Mouse (Mus musculus): Measurements from ENCODE around the gene Cdh4.

DNA sequence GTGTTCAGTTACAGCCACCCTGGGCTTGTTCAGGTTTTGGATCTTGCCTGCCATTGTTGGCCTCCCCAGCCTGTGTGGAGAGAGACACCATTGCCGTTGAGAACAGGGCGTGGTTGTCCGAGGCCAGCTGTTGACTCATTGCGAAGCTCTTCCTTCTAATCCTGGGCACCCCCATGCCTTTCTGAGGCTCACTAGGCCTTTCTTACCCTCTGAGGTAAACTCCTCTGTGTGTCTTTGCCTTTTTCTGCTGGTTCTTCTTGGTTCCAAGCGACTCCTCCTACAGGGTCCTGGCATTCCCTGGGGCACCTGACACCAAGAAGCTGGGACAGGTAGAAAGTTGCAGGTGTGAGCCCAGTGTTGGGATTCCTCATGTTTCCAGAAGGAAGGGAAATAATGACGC lies 78.7 kb downstream of the Cdh4 start:
- no peak for TF ChIP-seq CTCF (IDR thresholded peaks at IDR 0.05; ENCODE audit: low read depth)
- TF ChIP-seq EP300 (IDR thresholded peaks at IDR 0.05; ENCODE audit: low read depth): no peak
